Mouse (Mus musculus): ENCODE results near the gene Chmp2b. TPM values are rescaled to one million over a fixed set of nuclear protein-coding genes. Genes with fewer than 3 reads are reported as not detected.
A peak's percentile ranks its signal among the peaks of the same experiment; 100 is the strongest.

The Chmp2b gene
- polyA plus RNA-seq, 1 experiment: 45.0 TPM

GRCm38 (mm10) chr16:65562864-65563206 is 309 bp upstream of the Chmp2b start:
- peak overlapping the region; percentile 80 for H3K4me3 ChIP-seq (ENCODE audit: insufficient read depth, low read length)
- H3K27ac ChIP-seq (ENCODE audit: insufficient read depth, low read length): 0 out of 2 replicates have a peak overlapping the region, but pooled peaks have one; percentile 15
- no peaks in the 10 kb centered on the region; the same call in 1 of the 2 replicates for H3K4me1 ChIP-seq (ENCODE audit: control insufficient read depth, insufficient read depth, low read length)
- TF ChIP-seq POLR2A (IDR thresholded peaks at IDR 0.05; ENCODE audit: extremely low read depth, insufficient read depth, low read length): no peak
- no peak for TF ChIP-seq CTCF (IDR thresholded peaks at IDR 0.05; ENCODE audit: extremely low read depth, insufficient read depth, low read length)

DNA sequence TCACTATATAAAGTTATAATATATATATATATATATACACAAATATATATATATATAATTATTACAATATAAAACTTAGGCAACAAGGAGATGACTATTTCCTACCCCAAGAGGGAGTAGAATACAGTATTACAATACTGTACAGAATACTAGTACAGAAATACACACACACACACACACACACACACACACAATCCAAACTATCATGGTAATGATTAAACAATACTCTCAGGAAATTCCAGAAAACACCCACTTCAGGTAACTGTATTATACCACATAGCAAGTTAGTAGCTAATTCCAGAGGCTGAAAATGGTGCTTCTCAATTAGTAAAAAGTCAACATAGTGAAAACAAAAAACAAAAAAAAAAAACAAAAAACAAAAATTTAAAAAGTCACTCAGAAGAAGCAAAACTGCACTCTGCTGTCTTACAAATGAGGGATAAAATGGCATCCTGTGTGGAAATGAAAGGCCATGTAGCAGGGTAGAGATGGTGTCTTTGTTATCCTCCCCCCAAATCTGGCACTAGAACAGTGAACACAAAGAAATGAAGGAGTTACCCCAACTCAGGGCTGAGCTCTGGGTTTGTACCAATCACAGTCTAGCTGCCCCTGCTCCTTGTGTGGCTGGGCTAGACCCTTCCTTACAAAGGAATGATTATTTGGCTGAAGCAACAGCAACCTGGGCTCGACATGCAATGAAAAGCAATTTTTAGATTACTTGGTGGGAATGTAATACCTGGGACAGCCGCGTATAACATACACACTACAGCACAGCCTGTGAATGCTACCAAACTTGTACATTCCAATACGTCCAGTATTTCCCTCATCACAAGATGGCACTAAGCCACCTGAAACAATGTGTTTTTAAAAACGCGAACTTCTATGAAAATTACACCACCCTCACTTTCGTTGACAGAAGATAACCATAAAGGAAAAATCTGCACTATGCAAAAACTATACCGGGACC is 1.2 kb downstream of the Chmp2b start:
- no peak for TF ChIP-seq POLR2A (IDR thresholded peaks at IDR 0.05; ENCODE audit: extremely low read depth, insufficient read depth, low read length)
- TF ChIP-seq CTCF (IDR thresholded peaks at IDR 0.05; ENCODE audit: extremely low read depth, insufficient read depth, low read length): no peak
- Histone ChIP-seq H3K4me1 (ENCODE audit: control insufficient read depth, insufficient read depth, low read length) (no peaks in the 10 kb centered on the region; the same call in 1 of the 2 replicates), H3K4me3 (ENCODE audit: insufficient read depth, low read length) (peak overlapping the region; percentile 80), H3K27ac (ENCODE audit: insufficient read depth, low read length) (no peak overlapping the region)

DNA sequence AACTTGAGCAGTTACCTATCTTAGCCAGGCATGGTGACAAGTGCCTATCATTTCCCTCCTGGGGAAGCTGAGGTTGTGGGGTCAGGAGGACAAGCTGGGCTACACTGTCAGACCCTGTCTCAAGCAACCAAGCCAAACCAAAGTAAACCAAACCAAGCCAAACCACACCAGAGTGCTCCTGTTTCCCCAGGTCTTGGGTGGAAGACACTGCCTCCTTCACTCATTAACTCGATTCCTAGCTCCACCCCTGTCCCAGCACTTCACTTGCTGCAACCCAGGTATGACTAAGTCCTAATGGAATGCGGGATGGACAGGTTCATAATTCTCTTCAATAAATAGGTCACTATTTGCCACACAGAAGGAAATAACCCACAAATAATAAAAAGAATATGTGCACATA is 2.9 kb downstream of the Chmp2b start:
- no peak for TF ChIP-seq POLR2A (IDR thresholded peaks at IDR 0.05; ENCODE audit: extremely low read depth, insufficient read depth, low read length)
- TF ChIP-seq CTCF (IDR thresholded peaks at IDR 0.05; ENCODE audit: extremely low read depth, insufficient read depth, low read length): no peak
- no peaks in the 10 kb centered on the region; the same call in 1 of the 2 replicates for H3K4me1 ChIP-seq (ENCODE audit: control insufficient read depth, insufficient read depth, low read length)
- H3K4me3 ChIP-seq (ENCODE audit: insufficient read depth, low read length): no peak overlapping the region
- H3K27ac ChIP-seq (ENCODE audit: insufficient read depth, low read length): no peak overlapping the region

- no peak for TF ChIP-seq CTCF (IDR thresholded peaks at IDR 0.05; ENCODE audit: extremely low read depth, insufficient read depth, low read length)
- no peak overlapping the region for H3K27ac ChIP-seq (ENCODE audit: insufficient read depth, low read length)
- no peaks in the 10 kb centered on the region; the same call in 1 of the 2 replicates for H3K4me1 ChIP-seq (ENCODE audit: control insufficient read depth, insufficient read depth, low read length)
- H3K4me3 ChIP-seq (ENCODE audit: insufficient read depth, low read length): no peak overlapping the region
Measured at GRCm38 (mm10) chr16:65557369-65557768, 5.2 kb downstream of the Chmp2b start.

GRCm38 (mm10) chr16:65554267-65554666 is 8.3 kb downstream of the Chmp2b start:
- Histone ChIP-seq H3K27ac (ENCODE audit: insufficient read depth, low read length) (no peak overlapping the region), H3K4me1 (ENCODE audit: control insufficient read depth, insufficient read depth, low read length) (no peaks in the 10 kb centered on the region), H3K4me3 (ENCODE audit: insufficient read depth, low read length) (no peak overlapping the region)
- TF ChIP-seq POLR2A (IDR thresholded peaks at IDR 0.05; ENCODE audit: extremely low read depth, insufficient read depth, low read length) (no peak), CTCF (IDR thresholded peaks at IDR 0.05; ENCODE audit: extremely low read depth, insufficient read depth, low read length) (no peak)

GRCm38 (mm10) chr16:65550814-65551213 is 11.7 kb downstream of the Chmp2b start:
- no peaks in the 10 kb centered on the region for H3K4me1 ChIP-seq (ENCODE audit: control insufficient read depth, insufficient read depth, low read length)
- no peak overlapping the region for H3K4me3 ChIP-seq (ENCODE audit: insufficient read depth, low read length)
- no peak for TF ChIP-seq CTCF (IDR thresholded peaks at IDR 0.05; ENCODE audit: extremely low read depth, insufficient read depth, low read length)
- TF ChIP-seq POLR2A (IDR thresholded peaks at IDR 0.05; ENCODE audit: extremely low read depth, insufficient read depth, low read length): no peak
- no peak overlapping the region for H3K27ac ChIP-seq (ENCODE audit: insufficient read depth, low read length)

DNA sequence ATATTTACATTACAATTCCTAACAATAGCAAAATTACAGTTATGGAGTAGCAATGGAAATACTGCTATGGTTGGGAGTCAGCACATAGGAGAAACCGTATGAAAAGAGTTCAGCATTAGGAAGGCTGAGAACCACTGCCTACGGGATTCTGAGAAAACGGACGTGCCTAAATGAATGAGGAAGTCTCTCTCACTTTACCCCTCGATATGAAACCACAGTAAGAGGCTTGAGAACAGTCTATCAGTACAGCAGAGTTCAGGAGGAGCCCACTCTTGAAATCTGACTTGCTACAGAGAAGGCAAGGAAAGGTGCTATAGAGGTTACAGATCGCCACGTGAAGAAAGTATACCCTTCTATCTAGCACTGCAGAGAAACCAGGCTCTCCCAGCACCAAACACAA is 13.6 kb downstream of the Chmp2b start:
- Histone ChIP-seq H3K27ac (ENCODE audit: insufficient read depth, low read length) (no peak overlapping the region), H3K4me1 (ENCODE audit: control insufficient read depth, insufficient read depth, low read length) (no peaks in the 10 kb centered on the region), H3K4me3 (ENCODE audit: insufficient read depth, low read length) (no peak overlapping the region)
- TF ChIP-seq POLR2A (IDR thresholded peaks at IDR 0.05; ENCODE audit: extremely low read depth, insufficient read depth, low read length) (no peak), CTCF (IDR thresholded peaks at IDR 0.05; ENCODE audit: extremely low read depth, insufficient read depth, low read length) (no peak)

DNA sequence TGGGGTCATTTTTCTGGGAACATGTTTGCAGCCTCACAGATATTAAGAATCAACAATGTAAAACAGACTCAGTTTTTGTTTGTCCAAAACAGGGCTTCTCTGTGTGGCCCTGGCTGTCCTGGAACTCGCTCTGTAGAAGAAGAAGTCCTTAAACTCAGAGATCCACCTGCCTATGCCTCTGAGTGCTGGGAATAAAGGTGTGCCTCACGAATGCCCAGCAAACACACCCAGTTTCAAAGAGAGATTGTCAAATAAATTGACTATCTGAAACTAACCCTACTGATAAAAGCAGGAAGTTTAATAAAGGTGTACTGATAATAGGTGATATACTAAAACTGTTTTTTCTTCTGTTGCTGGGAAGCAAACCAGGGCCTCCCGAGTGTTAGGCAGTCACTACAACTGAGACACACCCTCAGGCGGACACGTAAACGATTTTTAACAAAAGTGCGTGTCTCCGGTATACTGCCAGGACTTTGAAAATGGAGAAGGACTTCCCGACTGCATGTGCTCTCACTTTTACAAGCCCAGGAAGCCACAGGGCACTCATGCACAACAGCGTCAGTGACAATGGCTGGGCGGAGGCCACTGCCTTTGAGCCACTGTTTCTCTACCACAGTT is 18.7 kb downstream of the Chmp2b start:
- Histone ChIP-seq H3K4me3 (ENCODE audit: insufficient read depth, low read length) (no peak overlapping the region), H3K27ac (ENCODE audit: insufficient read depth, low read length) (no peak overlapping the region), H3K4me1 (ENCODE audit: control insufficient read depth, insufficient read depth, low read length) (no peaks in the 10 kb centered on the region)
- TF ChIP-seq CTCF (IDR thresholded peaks at IDR 0.05; ENCODE audit: extremely low read depth, insufficient read depth, low read length): no peak
- no peak for TF ChIP-seq POLR2A (IDR thresholded peaks at IDR 0.05; ENCODE audit: extremely low read depth, insufficient read depth, low read length)

DNA sequence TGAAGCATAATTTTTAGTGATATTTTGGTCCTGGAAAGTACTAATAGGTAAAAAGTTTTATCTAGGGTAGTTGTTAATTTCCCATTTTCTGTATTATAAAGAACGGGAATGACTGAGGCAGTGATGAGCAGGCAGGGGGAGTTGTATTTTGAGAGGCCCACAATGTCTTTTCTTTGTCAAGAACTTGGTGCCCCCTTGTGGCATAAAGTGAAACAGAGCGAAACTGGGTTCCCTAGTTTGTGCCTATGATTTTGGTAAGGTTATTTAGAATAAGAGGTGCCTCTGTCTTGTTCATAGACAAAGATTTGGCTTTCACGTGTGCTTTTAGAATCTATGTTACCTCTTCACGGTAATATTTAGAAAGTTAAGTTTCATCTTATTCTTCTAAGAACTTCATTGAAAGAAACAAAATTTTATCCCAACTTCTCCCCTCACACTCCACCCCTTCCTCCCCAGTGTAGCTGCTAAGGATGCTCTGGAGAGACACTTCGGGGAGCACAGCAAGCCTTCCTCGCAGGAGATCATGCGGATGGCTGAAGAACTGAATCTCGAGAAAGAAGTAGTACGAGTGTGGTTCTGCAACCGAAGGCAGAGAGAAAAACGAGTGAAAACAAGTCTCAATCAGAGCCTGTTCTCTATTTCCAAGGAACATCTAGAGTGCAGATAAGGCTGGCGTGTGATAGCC is 29.1 kb downstream of the Chmp2b start:
- no peaks in the 10 kb centered on the region; the same call in 1 of the 2 replicates for H3K4me1 ChIP-seq (ENCODE audit: control insufficient read depth, insufficient read depth, low read length)
- TF ChIP-seq POLR2A (IDR thresholded peaks at IDR 0.05; ENCODE audit: extremely low read depth, insufficient read depth, low read length) (no peak), CTCF (IDR thresholded peaks at IDR 0.05; ENCODE audit: extremely low read depth, insufficient read depth, low read length) (peak; percentile 43; the same call in 1 of the 2 replicates)
- H3K4me3 ChIP-seq (ENCODE audit: insufficient read depth, low read length): no peak overlapping the region
- no peak overlapping the region for H3K27ac ChIP-seq (ENCODE audit: insufficient read depth, low read length)
